Mouse (Mus musculus) gastrocnemius, adult 2 months (tissue): ENCODE measurements at regions not wholly inside any gene's neighbourhood (a gene's known extent, or its start where the extent isn't known, plus 50 kb on each side); places are given as distances from the start of the nearest gene placed in this dataset.
A peak's percentile ranks its signal among the peaks of the same experiment; 100 is the strongest.

Experiments
- DNase-seq: peaks from one replicate; pipeline ENCODE4 v3.0.0; 2022
- H3K27ac ChIP-seq: fragments of 200-600 bp; 2 replicates; pipeline ENCODE4 v1.8.1; 2022; ENCODE audit warnings: mild to moderate bottlenecking
- H3K4me3 ChIP-seq: fragments of 200-600 bp; 2 replicates; pipeline ENCODE4 v1.8.1; 2022; ENCODE audit warnings: mild to moderate bottlenecking, moderate library complexity
- CTCF ChIP-seq: fragments of 200-600 bp; IDR thresholded peaks from 2 replicates; pipeline ENCODE4 v1.8.1; 2022; ENCODE audit warnings: antibody characterized with exemption, mild to moderate bottlenecking, moderate library complexity
- intact Hi-C: fragments of 180-260 bp; cut with DNase I; formaldehyde crosslinking; loops from one replicate; pipeline ENCODE4 v1.15.1; 2025

GRCm38 (mm10) chr3:33955064-33955463 lies 64.7 kb upstream of the Fxr1 start:
- TF ChIP-seq CTCF, result no peak
- no peak for DNase-seq
- intact Hi-C loops, result loop anchor here (5.0 to 10.0 kb wide), 3 partner anchors 127 to 330 kb away; partner anchors contain the start of gene Dnajc19
- Histone ChIP-seq H3K4me3 (no peak overlapping the region), H3K27ac (no peak overlapping the region)

DNA sequence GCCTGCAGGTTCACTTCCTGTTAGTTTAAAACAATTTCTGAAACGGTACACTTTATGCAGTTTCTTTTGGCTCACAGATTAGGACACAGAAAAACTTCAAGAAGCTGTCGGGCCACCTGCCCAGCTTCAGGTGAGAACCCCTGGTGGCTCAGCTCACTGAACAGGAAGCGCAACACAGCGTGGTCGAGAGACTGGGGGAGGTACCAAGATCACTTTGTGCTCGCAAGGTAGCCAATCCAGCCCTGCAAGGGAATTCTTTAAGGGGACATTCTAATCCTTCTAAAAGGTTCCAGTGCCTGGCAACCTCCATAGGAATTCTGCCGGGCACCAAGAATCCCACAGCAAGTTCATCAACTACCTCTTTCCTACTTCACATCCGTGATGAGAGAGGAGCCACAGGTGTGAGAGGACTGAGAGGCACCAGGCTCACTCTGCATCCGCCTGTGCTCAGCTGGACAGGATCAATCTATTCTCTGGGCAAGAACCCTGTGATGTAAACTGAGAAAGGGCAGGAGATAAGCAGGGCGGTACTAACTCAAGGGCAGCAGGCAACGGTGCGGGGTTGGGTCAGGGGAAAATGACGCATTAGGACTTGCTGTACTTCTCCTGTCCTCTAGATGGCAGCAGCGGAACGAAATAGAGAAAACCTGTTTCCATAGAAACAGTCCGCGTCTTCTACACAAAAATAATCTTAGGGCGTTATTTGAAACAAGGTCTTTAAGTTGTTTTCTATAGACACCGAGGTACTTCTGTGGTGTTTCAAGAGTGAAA lies 63.7 kb upstream of the Fxr1 start:
- H3K27ac ChIP-seq, result no peak overlapping the region
- peak; percentile 65 for DNase-seq
- intact Hi-C loops, result loop anchor here (5.0 to 10.0 kb wide), 3 partner anchors 126 to 329 kb away; partner anchors contain the start of gene Dnajc19
- H3K4me3 ChIP-seq, result no peak overlapping the region
- peak; percentile 91 for TF ChIP-seq CTCF

GRCm38 (mm10) chr3:33956625-33957023 lies 63.1 kb upstream of the Fxr1 start:
- TF ChIP-seq CTCF, result no peak
- no peak for DNase-seq
- Histone ChIP-seq H3K4me3 (no peak overlapping the region), H3K27ac (no peak overlapping the region)
- intact Hi-C loops, result loop anchor here (5.0 to 10.0 kb wide), 3 partner anchors 126 to 328 kb away; partner anchors contain the start of gene Dnajc19

GRCm38 (mm10) chr3:33957676-33958075 lies 62.1 kb upstream of the Fxr1 start:
- Histone ChIP-seq H3K27ac (no peak overlapping the region), H3K4me3 (no peak overlapping the region)
- no peak for DNase-seq
- no peak for TF ChIP-seq CTCF
- intact Hi-C loops, result loop anchor here (5.0 to 10.0 kb wide), 3 partner anchors 125 to 327 kb away; partner anchors contain the start of gene Dnajc19

DNA sequence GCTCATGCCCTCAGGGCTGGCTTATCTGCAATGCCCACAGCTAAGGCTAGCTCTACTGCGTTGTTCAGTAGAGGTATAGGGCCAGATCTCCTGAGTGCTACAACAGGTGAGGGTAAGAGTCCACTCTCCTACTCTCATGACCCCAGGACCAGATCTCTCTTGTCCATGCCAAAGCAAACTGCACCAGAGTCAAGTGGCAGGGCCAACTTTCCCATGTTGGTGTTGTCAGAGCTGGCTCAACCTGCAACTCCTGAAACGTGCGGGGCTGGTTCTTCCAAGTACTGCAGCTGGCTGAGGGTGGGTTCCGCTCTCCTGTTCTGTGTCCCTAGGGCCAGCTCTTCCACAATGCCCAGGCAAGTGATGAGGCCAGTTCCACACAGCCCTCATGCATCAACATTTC lies 61.5 kb upstream of the Fxr1 start:
- intact Hi-C loops, result loop anchor here (5.0 to 10.0 kb wide), 3 partner anchors 124 to 327 kb away; partner anchors contain the start of gene Dnajc19

GRCm38 (mm10) chr3:33960211-33960610 lies 59.5 kb upstream of the Fxr1 start:
- intact Hi-C loops, result no loop called here
- no peak overlapping the region for H3K27ac ChIP-seq
- no peak for DNase-seq

More for the DNA sequence above, 61.5 kb upstream of the Fxr1 start:
- no peak overlapping the region for H3K27ac ChIP-seq
- TF ChIP-seq CTCF, result no peak
- no peak for DNase-seq
- no peak overlapping the region for H3K4me3 ChIP-seq

GRCm38 (mm10) chr3:33962938-33963337 lies 56.8 kb upstream of the Fxr1 start:
- no peak for DNase-seq
- intact Hi-C loops, result no loop called here
- no peak for TF ChIP-seq CTCF
- H3K4me3 ChIP-seq, result no peak overlapping the region
- H3K27ac ChIP-seq, result no peak overlapping the region

More at GRCm38 (mm10) chr3:33960211-33960610, 59.5 kb upstream of the Fxr1 start:
- H3K4me3 ChIP-seq, result no peak overlapping the region
- no peak for TF ChIP-seq CTCF

DNA sequence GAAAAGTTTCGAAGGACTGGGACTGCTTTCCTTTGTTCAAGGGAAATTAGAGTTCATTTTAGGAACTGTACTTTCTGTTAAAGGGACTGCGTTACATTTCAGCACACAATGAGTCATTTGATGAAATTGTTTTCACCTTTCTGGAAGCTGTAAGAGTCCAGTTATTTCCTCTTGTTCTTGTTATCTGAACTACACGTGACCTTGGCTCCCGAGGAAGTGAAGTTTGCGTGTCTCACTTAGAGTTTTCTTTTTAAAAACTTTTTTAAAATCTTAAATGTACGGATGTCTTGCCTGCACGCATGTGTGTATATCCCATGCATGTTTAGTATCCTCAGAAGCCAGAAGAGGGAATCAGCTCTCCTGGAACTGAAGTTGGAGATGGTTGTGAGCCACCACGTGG lies 52.6 kb upstream of the Fxr1 start:
- Histone ChIP-seq H3K4me3 (no peak overlapping the region), H3K27ac (no peak overlapping the region)
- DNase-seq, result no peak
- TF ChIP-seq CTCF, result no peak
- intact Hi-C loops, result no loop called here
